In the genomic region with DNA sequence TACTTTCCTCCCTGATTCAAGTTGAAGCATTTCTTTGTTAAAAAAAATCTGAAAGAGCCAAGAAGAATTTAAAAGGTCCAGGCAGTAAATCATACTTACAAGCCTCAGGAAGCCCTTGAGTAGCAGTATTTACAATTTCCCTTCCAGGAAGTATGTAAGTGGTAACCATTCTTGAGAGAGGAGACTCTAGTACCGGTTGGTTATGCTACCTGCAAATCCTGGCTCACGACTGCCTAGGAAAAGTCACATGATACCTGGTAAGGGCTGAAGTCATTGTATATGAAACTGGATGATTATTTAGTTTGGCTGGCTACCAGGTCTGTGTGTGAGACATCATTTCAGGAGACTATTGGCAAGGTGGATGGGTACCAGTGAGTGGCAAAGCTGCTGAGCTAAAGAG, we compare ENCODE assay signal across 30 mouse cellular contexts.
"Had no signal": no experiment of that assay in that cellular context is flagged by ENCODE, and none has a peak within 500 bp of the region (broad histone marks: within the 10 kb centered on the region; RNA-seq: fewer than 3 reads in every experiment).

No protein-coding gene starts in this region.

- H3K4me2 ChIP-seq: limb, embryonic 12.5 days; limb, embryonic 13.5 days; limb, embryonic 15.5 days; liver, embryonic 11.5 days; liver, embryonic 12.5 days; liver, embryonic 13.5 days; liver, embryonic 15.5 days; lung, embryonic 14.5 days; lung, embryonic 15.5 days; midbrain, embryonic 11.5 days; midbrain, embryonic 12.5 days; midbrain, embryonic 13.5 days; midbrain, embryonic 15.5 days; neural tube, embryonic 12.5 days; neural tube, embryonic 13.5 days had no signal

- H3K4me1 ChIP-seq: limb, embryonic 10.5 days; limb, embryonic 12.5 days; limb, embryonic 13.5 days; limb, embryonic 15.5 days; liver, embryonic 12.5 days; liver, embryonic 13.5 days; liver, embryonic 15.5 days; lung, embryonic 15.5 days; megakaryocyte, embryonic 14.5 days; midbrain, embryonic 10.5 days; midbrain, embryonic 12.5 days; midbrain, embryonic 13.5 days; midbrain, embryonic 15.5 days; neural tube, embryonic 12.5 days; neural tube, embryonic 13.5 days had no signal

- DNase-seq: left cerebral cortex, postnatal 4 days; liver; liver, embryonic 13.5 days; liver, postnatal 0 days; lung, embryonic 14.5 days; lung, postnatal 10 days; lung, postnatal 14 days; lung, postnatal 36 days; lung, postnatal 4 days had no signal

- H3K27ac ChIP-seq: left cerebral cortex, adult 2 months; limb, embryonic 10.5 days; limb, embryonic 12.5 days; limb, embryonic 13.5 days; limb, embryonic 15.5 days; liver, embryonic 12.5 days; liver, embryonic 13.5 days; liver, embryonic 14.5 days; liver, embryonic 15.5 days; lung, embryonic 15.5 days; macrophage; midbrain, embryonic 10.5 days; midbrain, embryonic 12.5 days; midbrain, embryonic 13.5 days; midbrain, embryonic 15.5 days; neural tube, embryonic 12.5 days; neural tube, embryonic 13.5 days had no signal

- H3K36me3 ChIP-seq: limb, embryonic 10.5 days; limb, embryonic 12.5 days; limb, embryonic 13.5 days; limb, embryonic 15.5 days; liver, embryonic 12.5 days; liver, embryonic 13.5 days; liver, embryonic 15.5 days; lung, embryonic 15.5 days; midbrain, embryonic 10.5 days; midbrain, embryonic 12.5 days; midbrain, embryonic 13.5 days; midbrain, embryonic 15.5 days; neural tube, embryonic 12.5 days; neural tube, embryonic 13.5 days had no signal

- H3K27me3 ChIP-seq: limb, embryonic 12.5 days; limb, embryonic 13.5 days; limb, embryonic 15.5 days; liver, embryonic 12.5 days; liver, embryonic 13.5 days; liver, embryonic 15.5 days; lung, embryonic 15.5 days; megakaryocyte, embryonic 14.5 days; midbrain, embryonic 12.5 days; midbrain, embryonic 13.5 days; midbrain, embryonic 15.5 days; neural tube, embryonic 12.5 days; neural tube, embryonic 13.5 days had no signal

- ATAC-seq: liver, embryonic 12.5 days; liver, postnatal 0 days; midbrain, embryonic 13.5 days; midbrain, embryonic 15.5 days; midbrain, embryonic 16.5 days had no signal

- H3K9me3 ChIP-seq: limb, embryonic 10.5 days; limb, embryonic 12.5 days; limb, embryonic 13.5 days; limb, embryonic 15.5 days; liver, embryonic 13.5 days; lung, embryonic 15.5 days; midbrain, embryonic 10.5 days; midbrain, embryonic 12.5 days; midbrain, embryonic 13.5 days; midbrain, embryonic 15.5 days; neural tube, embryonic 12.5 days; neural tube, embryonic 13.5 days had no signal

- H3K9ac ChIP-seq: limb, embryonic 12.5 days; limb, embryonic 13.5 days; limb, embryonic 15.5 days; liver, embryonic 12.5 days; liver, embryonic 13.5 days; liver, embryonic 14.5 days; liver, embryonic 15.5 days; liver, postnatal 0 days; lung, embryonic 14.5 days; lung, embryonic 15.5 days; midbrain, embryonic 12.5 days; midbrain, embryonic 13.5 days; midbrain, embryonic 15.5 days; neural tube, embryonic 12.5 days; neural tube, embryonic 13.5 days had no signal

- H3K4me3 ChIP-seq: left cerebral cortex, adult 2 months; limb, embryonic 10.5 days; limb, embryonic 12.5 days; limb, embryonic 13.5 days; limb, embryonic 15.5 days; liver, embryonic 12.5 days; liver, embryonic 13.5 days; liver, embryonic 15.5 days; lung, embryonic 15.5 days; megakaryocyte, embryonic 14.5 days; midbrain, embryonic 10.5 days; midbrain, embryonic 12.5 days; midbrain, embryonic 13.5 days; midbrain, embryonic 15.5 days; myocyte; neural tube, embryonic 12.5 days; neural tube, embryonic 13.5 days had no signal
